Comparison of ENCODE assay signal across 21 mouse cellular contexts in the genomic region with DNA sequence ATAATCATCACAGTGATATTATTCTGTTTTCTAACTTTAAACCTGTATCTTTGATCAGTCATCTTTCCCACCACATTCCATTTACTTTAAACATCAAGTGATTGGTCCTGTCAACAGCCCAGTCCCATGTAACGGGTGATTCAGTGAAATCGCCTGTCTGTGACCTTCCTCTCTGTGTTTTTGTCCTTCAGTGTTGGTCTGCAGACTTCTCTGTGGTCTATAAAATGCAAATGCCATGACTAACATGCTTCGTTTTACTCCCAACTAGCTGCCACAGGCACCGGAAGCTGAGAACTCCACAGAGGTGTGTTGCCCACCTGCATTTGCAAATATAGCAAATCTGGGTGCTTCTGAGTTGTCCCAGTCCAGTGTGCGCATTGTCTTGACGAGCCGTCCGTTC.
"Had no signal": no experiment of that assay in that cellular context is flagged by ENCODE, and none has a peak within 500 bp of the region (broad histone marks: within the 10 kb centered on the region; RNA-seq: fewer than 3 reads in every experiment).

No protein-coding gene starts in this region.

- DNase-seq: gastrocnemius, postnatal 14 days; gastrocnemius, postnatal 36 days; heart, adult 11 months; heart, adult 2 months; heart, postnatal 10 days; kidney, adult 11 months; kidney, adult 8-10 months; kidney, postnatal 14 days; kidney, postnatal 36 days; layer of hippocampus, adult 9-11 months; layer of hippocampus, postnatal 36 days; left cerebral cortex, postnatal 4 days had no signal

- H3K4me3 ChIP-seq: heart, adult 2 months; heart, embryonic 12.5 days; hindbrain, embryonic 13.5 days; hindbrain, embryonic 15.5 days; limb, embryonic 13.5 days; limb, embryonic 15.5 days; liver, embryonic 12.5 days had no signal

- H3K4me1 ChIP-seq: liver, embryonic 12.5 days had no signal

- H3K27ac ChIP-seq: heart, adult 2 months; hindbrain, embryonic 13.5 days; hindbrain, embryonic 15.5 days; hindbrain, postnatal 0 days; kidney, postnatal 0 days; limb, embryonic 13.5 days; limb, embryonic 15.5 days; liver, embryonic 12.5 days; liver, embryonic 14.5 days had no signal

- H3K36me3 ChIP-seq: hindbrain, embryonic 13.5 days; hindbrain, embryonic 15.5 days; limb, embryonic 13.5 days; limb, embryonic 15.5 days had no signal

- H3K9me3 ChIP-seq: heart, embryonic 12.5 days; hindbrain, embryonic 13.5 days; hindbrain, embryonic 15.5 days; limb, embryonic 13.5 days; limb, embryonic 15.5 days; liver, embryonic 12.5 days had no signal

- H3K27me3 ChIP-seq: heart, embryonic 12.5 days; hindbrain, embryonic 13.5 days; hindbrain, embryonic 15.5 days; limb, embryonic 13.5 days; limb, embryonic 15.5 days; liver, embryonic 12.5 days had no signal
